Mouse (Mus musculus) limb, embryonic 14.5 days (tissue): ENCODE measurements at regions not wholly inside any gene's neighbourhood (a gene's known extent, or its start where the extent isn't known, plus 50 kb on each side); places are given as distances from the start of the nearest gene placed in this dataset.

Source experiments
- ATAC-seq: fragments of 200-750 bp; cut with Nextera tagmentation; 2 replicates; pipeline ENCODE4 v1.8.0; 2017; ENCODE audit warnings: low read depth, moderate number of reproducible peaks, moderate TSS enrichment; ENCODE audit not compliant: low FRiP score
- DNase-seq: peaks from one replicate; pipeline ENCODE4 v3.0.0-alpha.2; 2015; ENCODE audit warnings: low spot score
- H3K27ac ChIP-seq: fragments of 300-500 bp; sonication (generic); replicated peaks from 2 replicates; pipeline ENCODE4 v1.5.1; 2014; ENCODE audit warnings: low read depth, mild to moderate bottlenecking, low read length, moderate library complexity, mixed read lengths
- H3K27me3 ChIP-seq: fragments of 300-500 bp; sonication (generic); 2 replicates; pipeline ENCODE4 v1.6.1; 2014; ENCODE audit warnings: low read length, mixed read lengths; ENCODE audit not compliant: control insufficient read depth, insufficient read depth
- H3K36me3 ChIP-seq: fragments of 300-500 bp; sonication (generic); 2 replicates; pipeline ENCODE4 v1.6.1; 2014; ENCODE audit warnings: mild to moderate bottlenecking, low read length, moderate library complexity, mixed read lengths; ENCODE audit not compliant: control insufficient read depth, insufficient read depth
- H3K4me1 ChIP-seq: fragments of 300-500 bp; sonication (generic); 2 replicates; pipeline ENCODE4 v1.6.1; 2014; ENCODE audit warnings: antibody characterized with exemption, low read length, mixed read lengths; ENCODE audit not compliant: control insufficient read depth, insufficient read depth
- H3K4me2 ChIP-seq: fragments of 300-500 bp; sonication (generic); replicated peaks from 2 replicates; pipeline ENCODE4 v1.6.1; 2014; ENCODE audit warnings: low read depth, mild to moderate bottlenecking, low read length, moderate library complexity; ENCODE audit not compliant: severe bottlenecking
- H3K4me3 ChIP-seq: fragments of 300-500 bp; sonication (generic); replicated peaks from 2 replicates; pipeline ENCODE4 v1.5.1; 2014; ENCODE audit warnings: low read length
- H3K9ac ChIP-seq: fragments of 300-500 bp; sonication (generic); 2 replicates; pipeline ENCODE4 v1.6.1; 2014; ENCODE audit warnings: mild to moderate bottlenecking, low read depth, low read length, moderate library complexity; ENCODE audit not compliant: severe bottlenecking
- H3K9me3 ChIP-seq: fragments of 300-500 bp; sonication (generic); 2 replicates; pipeline ENCODE4 v1.6.1; 2016; ENCODE audit warnings: low read length; ENCODE audit not compliant: control insufficient read depth
- POLR2A ChIP-seq: fragments of 200-500 bp; IDR thresholded peaks from 2 replicates; pipeline ENCODE4 v1.8.0; 2012; ENCODE audit warnings: inconsistent platforms, mild to moderate bottlenecking, moderate library complexity, borderline replicate concordance; ENCODE audit not compliant: insufficient read depth, insufficient read length; ENCODE audit errors: extremely low read depth
- WGBS: fragments of 180-500 bp; shearing (Covaris S2); extraction: QIAGEN DNeasy Blood & Tissue Kit; methylation state at CpG from one replicate; pipeline ENCODE4 v1.1.7; 2014; 5-methylcytosine and 5-hydroxymethylcytosine counted together

DNA sequence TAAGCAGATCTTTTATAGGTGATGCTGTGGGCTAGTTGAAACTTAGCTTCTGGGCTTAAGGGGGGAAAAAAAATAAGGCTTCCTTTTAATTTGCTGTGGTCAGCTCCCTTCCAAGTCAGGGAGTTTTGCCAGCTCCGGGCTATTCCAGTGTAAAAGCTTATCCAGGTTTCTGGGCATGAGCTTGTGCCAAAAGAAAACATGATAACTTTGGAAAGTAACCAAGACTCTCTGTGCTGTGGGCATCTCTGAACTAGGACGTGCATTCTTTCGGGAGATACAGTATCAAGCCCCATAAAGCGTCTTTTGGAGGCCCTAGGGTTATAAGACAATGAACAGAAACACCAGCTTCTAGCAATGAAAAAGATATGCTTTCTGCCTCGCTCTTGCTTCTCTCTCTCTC lies 114.6 kb upstream of the Dyrk2 start:
- H3K36me3 ChIP-seq, result no peaks in the 10 kb centered on the region
- H3K4me1 ChIP-seq, result peaks cover 2% of the 10 kb centered on the region; the same call in 1 of the 2 replicates
- H3K9me3 ChIP-seq, result no peaks in the 10 kb centered on the region
- no peaks in the 10 kb centered on the region for H3K27me3 ChIP-seq
- no peak for TF ChIP-seq POLR2A
- no peak overlapping the region for H3K4me2 ChIP-seq
- no peak overlapping the region for H3K9ac ChIP-seq
- DNase-seq (peak; percentile 58), ATAC-seq (peak; percentile 34; the same call in 1 of the 2 replicates)
- WGBS, result 55% methylated on average over 5 of the region's 5 CpGs
- H3K27ac ChIP-seq, result no peak overlapping the region
- H3K4me3 ChIP-seq, result no peak overlapping the region

DNA sequence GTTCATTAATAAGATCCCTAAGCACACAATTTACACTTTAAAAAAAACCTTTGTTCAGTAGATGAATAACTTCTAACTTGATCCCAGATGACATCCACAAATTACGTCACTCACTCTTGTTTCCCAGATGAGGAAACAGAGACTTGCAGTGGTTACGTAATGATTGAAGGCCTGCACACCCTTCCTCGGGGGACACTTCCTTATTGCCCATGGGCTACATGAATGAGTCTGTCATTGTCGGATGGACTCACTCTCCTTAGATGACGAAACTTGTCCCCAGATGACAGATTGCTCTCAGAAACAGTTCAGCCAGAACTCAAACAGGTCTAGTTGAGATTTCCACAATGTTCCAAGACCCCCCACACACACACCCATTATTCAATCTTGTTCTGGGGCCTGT lies 111.4 kb upstream of the Dyrk2 start:
- TF ChIP-seq POLR2A, result no peak
- WGBS, result 80% methylated on average over 5 of the region's 5 CpGs
- Histone ChIP-seq H3K4me1 (peaks cover 6% of the 10 kb centered on the region; the same call in 1 of the 2 replicates), H3K27me3 (no peaks in the 10 kb centered on the region), H3K4me2 (no peak overlapping the region), H3K9me3 (no peaks in the 10 kb centered on the region), H3K4me3 (no peak overlapping the region), H3K27ac (no peak overlapping the region), H3K9ac (no peak overlapping the region), H3K36me3 (no peaks in the 10 kb centered on the region)
- no peak for ATAC-seq
- no peak for DNase-seq

DNA sequence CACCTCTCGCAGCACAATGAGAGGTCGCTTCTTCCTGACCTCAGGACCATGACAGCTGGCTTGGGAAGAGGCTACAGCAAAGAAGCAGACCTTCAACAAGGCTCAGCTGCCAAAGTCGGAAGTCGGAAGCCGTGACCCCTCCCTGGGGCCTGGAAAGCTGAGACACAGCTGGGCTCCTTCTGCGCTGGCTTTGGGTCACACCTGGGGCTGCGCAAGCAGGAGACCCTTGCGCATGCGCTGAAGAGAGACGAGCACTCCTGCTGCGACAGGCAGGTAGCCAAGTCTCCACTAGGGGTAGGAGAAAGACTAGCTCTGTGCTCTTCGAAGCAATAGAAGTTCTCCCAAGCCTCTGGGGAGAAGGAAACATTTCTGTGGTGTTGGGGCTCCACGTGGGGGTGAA lies 109.3 kb upstream of the Dyrk2 start:
- Histone ChIP-seq H3K4me2 (0 out of 2 replicates have a peak overlapping the region, but pooled peaks have one; percentile 1), H3K36me3 (no peaks in the 10 kb centered on the region), H3K4me1 (peaks cover 9% of the 10 kb centered on the region; the same call in 1 of the 2 replicates), H3K4me3 (no peak overlapping the region), H3K9ac (no peak overlapping the region), H3K9me3 (no peaks in the 10 kb centered on the region), H3K27ac (no peak overlapping the region), H3K27me3 (no peaks in the 10 kb centered on the region)
- DNase-seq (peak; percentile 65), ATAC-seq (peak; percentile 64)
- TF ChIP-seq POLR2A, result no peak
- WGBS, result 47% methylated on average over 13 of the region's 13 CpGs

DNA sequence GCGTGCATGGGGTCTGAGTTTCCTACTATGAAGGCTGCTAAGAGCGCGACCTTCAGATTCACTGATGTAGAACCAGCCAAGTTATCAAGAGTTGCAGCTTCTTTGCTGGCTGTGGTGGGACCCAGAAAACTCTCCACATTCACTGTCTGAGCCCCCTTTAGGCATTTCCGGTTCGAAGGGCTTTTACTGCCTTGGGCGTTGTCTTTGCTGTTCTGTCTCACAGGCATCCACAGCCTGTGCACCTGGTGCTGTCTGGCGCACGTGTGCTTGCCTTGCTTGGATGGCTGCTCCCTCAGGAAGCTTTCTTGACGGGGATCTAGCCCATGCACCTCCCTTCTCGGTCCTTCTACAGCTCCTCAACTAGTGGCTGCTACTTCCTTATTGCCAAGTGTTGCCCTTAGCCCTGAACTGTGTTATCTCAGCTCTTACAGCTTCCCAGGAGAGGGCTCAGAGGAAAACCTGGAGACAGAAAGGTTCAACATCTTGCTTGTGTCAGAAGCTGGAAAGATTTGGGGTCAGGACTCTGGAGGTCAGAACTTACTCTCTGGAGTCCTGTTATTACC lies 108.3 kb upstream of the Dyrk2 start:
- DNase-seq, result no peak
- Histone ChIP-seq H3K27me3 (no peaks in the 10 kb centered on the region), H3K9me3 (no peaks in the 10 kb centered on the region), H3K4me1 (peaks cover 9% of the 10 kb centered on the region; the same call in 1 of the 2 replicates), H3K36me3 (no peaks in the 10 kb centered on the region), H3K4me2 (no peak overlapping the region), H3K27ac (no peak overlapping the region), H3K4me3 (no peak overlapping the region), H3K9ac (no peak overlapping the region)
- 61% methylated on average over 10 of the region's 10 CpGs for WGBS
- no peak for TF ChIP-seq POLR2A
- no peak for ATAC-seq

DNA sequence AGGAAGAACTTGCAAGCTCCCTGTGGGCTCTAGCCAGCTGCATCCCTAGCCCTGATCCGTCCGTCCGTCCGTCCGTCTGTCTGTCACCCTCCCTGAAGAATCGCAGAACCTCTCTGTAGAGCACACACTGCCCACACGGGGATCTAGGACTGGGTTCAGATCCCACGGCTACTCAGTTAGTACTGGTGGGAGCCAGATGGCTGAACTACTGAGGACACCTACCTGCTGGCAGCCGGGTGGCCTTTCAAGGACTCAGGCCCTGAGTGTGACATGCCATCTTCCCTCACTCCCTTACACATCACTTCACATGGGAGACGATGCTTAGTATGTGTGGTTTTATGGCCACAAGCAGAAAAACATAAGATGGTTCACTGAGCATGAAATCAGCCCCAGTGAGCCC lies 106.4 kb upstream of the Dyrk2 start:
- Histone ChIP-seq H3K4me2 (no peak overlapping the region), H3K9me3 (no peaks in the 10 kb centered on the region), H3K4me3 (no peak overlapping the region), H3K9ac (no peak overlapping the region), H3K27ac (no peak overlapping the region), H3K27me3 (no peaks in the 10 kb centered on the region), H3K4me1 (peaks cover 9% of the 10 kb centered on the region; the same call in 1 of the 2 replicates), H3K36me3 (no peaks in the 10 kb centered on the region)
- DNase-seq, result no peak
- 78% methylated on average over 10 of the region's 10 CpGs for WGBS
- ATAC-seq, result no peak
- TF ChIP-seq POLR2A, result no peak
